Mouse (Mus musculus) kidney, postnatal 0 days (tissue): ENCODE measurements around the gene Mertk. TPM values are rescaled to one million over a fixed set of nuclear protein-coding genes. Genes with fewer than 3 reads are reported as not detected.

Source experiments
- ATAC-seq: fragments of 200-750 bp; cut with Nextera tagmentation; replicated peaks from 2 replicates; pipeline ENCODE4 v1.8.0; 2017; ENCODE audit warnings: low read depth, moderate number of reproducible peaks, moderate TSS enrichment, moderate library complexity; ENCODE audit not compliant: low FRiP score
- DNase-seq: peaks from one replicate; pipeline ENCODE4 v3.0.0-alpha.2; 2016; ENCODE audit warnings: low spot score
- H3K27ac ChIP-seq: fragments of 300-500 bp; sonication (generic); 2 replicates; pipeline ENCODE4 v1.5.1; 2014; ENCODE audit warnings: mild to moderate bottlenecking
- H3K27me3 ChIP-seq: fragments of 300-500 bp; sonication (generic); 2 replicates; pipeline ENCODE4 v1.6.1; 2014; ENCODE audit warnings: low read length, mixed read lengths; ENCODE audit not compliant: insufficient read depth
- H3K36me3 ChIP-seq: fragments of 300-500 bp; sonication (generic); 2 replicates; pipeline ENCODE4 v1.6.1; 2014; ENCODE audit warnings: low read length, mixed read lengths; ENCODE audit not compliant: insufficient read depth
- H3K4me1 ChIP-seq: fragments of 300-500 bp; sonication (generic); replicated peaks from 2 replicates; pipeline ENCODE4 v1.6.1; 2014; ENCODE audit warnings: antibody characterized with exemption, low read length, mixed read lengths; ENCODE audit not compliant: insufficient read depth
- H3K4me2 ChIP-seq: fragments of 300-500 bp; sonication (generic); 2 replicates; pipeline ENCODE4 v1.6.1; 2014; ENCODE audit warnings: mild to moderate bottlenecking, low read length, moderate library complexity, mixed read lengths
- H3K4me3 ChIP-seq: fragments of 300-500 bp; sonication (generic); replicated peaks from 2 replicates; pipeline ENCODE4 v1.5.1; 2014; ENCODE audit warnings: low read depth, low read length
- H3K9ac ChIP-seq: fragments of 300-500 bp; sonication (generic); 2 replicates; pipeline ENCODE4 v1.6.1; 2014; ENCODE audit warnings: low read depth, low read length
- H3K9me3 ChIP-seq: fragments of 300-500 bp; sonication (generic); replicated peaks from 2 replicates; pipeline ENCODE4 v1.6.1; 2016; ENCODE audit warnings: low read length, inconsistent platforms, mixed read lengths
- CTCF ChIP-seq: IDR thresholded peaks from 2 replicates; pipeline ENCODE4 v1.5.1; 2016; ENCODE audit warnings: antibody characterized with exemption, low read depth, mild to moderate bottlenecking, moderate library complexity
- WGBS: fragments of 180-500 bp; shearing (Covaris S2); extraction: QIAGEN DNeasy Blood & Tissue Kit; methylation state at CpG from one replicate; pipeline ENCODE4 v1.1.7; 2014; 5-methylcytosine and 5-hydroxymethylcytosine counted together
- polyA plus RNA-seq: library from polyadenylated mRNA; unstranded; fragments of >200 nt; fragmentation: Nextera tagmentation; extraction: Ambion mirVana; gene quantifications from 2 replicates; pipeline ENCODE4 v1.2.1, GENCODE M21; 2015

Mertk gene
- polyA plus RNA-seq, 1 experiment from 2014 or later, result 8.9 TPM

- Histone ChIP-seq H3K27ac (no peak overlapping the region), H3K9me3 (no peaks in the 10 kb centered on the region), H3K27me3 (no peaks in the 10 kb centered on the region), H3K9ac (no peak overlapping the region), H3K36me3 (0 out of 2 replicates have a peak, but pooled peaks cover 2% of the 10 kb centered on the region), H3K4me3 (no peak overlapping the region), H3K4me2 (no peak overlapping the region), H3K4me1 (no peaks in the 10 kb centered on the region)
- no peak for ATAC-seq
- no peak for TF ChIP-seq CTCF
- 66% methylated on average over 3 of the region's 3 CpGs for WGBS
- DNase-seq, result no peak
These were observed 28.8 kb downstream of the Mertk start for GRCm38 (mm10) chr2:128727552-128727951.

DNA sequence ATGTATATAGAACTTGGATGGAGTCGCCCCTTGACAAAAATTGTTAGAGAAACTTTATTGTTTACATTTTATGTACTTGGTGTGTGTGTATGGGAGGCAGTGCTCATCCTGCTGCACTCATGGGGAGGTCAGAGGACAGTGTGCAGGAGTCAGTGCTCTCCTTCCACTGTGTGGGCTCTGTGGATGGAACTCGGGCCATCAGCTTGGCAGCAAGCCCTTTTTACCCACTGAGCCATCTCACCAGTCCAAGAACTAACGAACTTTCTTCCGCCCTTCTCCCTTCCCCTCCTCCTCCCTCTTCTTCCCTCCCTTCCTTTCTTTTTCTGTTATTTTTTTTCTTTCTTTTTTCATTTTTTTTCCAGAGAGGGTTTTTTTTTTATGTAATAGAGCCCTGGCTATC, 29.3 kb downstream of the Mertk start:
- WGBS, result 76% methylated on average over 4 of the region's 4 CpGs
- DNase-seq (no peak), ATAC-seq (no peak)
- Histone ChIP-seq H3K9me3 (no peaks in the 10 kb centered on the region), H3K4me3 (no peak overlapping the region), H3K4me2 (no peak overlapping the region), H3K4me1 (no peaks in the 10 kb centered on the region), H3K9ac (no peak overlapping the region), H3K27me3 (no peaks in the 10 kb centered on the region), H3K27ac (no peak overlapping the region), H3K36me3 (0 out of 2 replicates have a peak, but pooled peaks cover 2% of the 10 kb centered on the region)
- TF ChIP-seq CTCF, result no peak

- Histone ChIP-seq H3K9me3 (no peaks in the 10 kb centered on the region), H3K9ac (no peak overlapping the region), H3K36me3 (0 out of 2 replicates have a peak, but pooled peaks cover 2% of the 10 kb centered on the region), H3K27me3 (no peaks in the 10 kb centered on the region), H3K4me1 (no peaks in the 10 kb centered on the region), H3K4me2 (no peak overlapping the region), H3K4me3 (no peak overlapping the region), H3K27ac (no peak overlapping the region)
- ATAC-seq (no peak; the same call in 1 of the 2 replicates), DNase-seq (no peak)
- TF ChIP-seq CTCF, result no peak
- WGBS, result 43% methylated on average over 7 of the region's 7 CpGs
These were observed 30.4 kb downstream of the Mertk start for GRCm38 (mm10) chr2:128729141-128729540.

DNA sequence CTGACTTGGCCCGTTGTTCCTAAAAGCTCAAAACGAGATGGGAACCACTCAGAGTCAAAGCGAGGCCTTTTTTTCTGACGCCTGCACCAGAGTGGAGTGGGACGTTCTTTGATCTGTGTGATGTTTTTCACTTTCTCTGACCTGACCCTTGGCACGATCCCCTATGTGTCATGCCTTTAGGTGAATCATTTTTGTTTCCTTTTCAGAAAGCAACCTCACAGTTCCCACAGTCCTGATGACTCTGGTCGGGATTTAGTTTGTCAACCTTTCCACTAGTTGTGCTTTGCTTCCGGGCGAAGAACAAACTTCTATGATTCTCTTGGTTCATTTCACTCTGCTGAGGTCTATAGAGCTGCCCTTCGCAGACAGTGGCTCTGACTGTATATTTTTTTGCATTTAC, 32.8 kb downstream of the Mertk start:
- no peak overlapping the region for H3K4me2 ChIP-seq

GRCm38 (mm10) chr2:128731951-128732350, 33.2 kb downstream of the Mertk start:
- Histone ChIP-seq H3K36me3 (peaks cover 4% of the 10 kb centered on the region; the same call in 1 of the 2 replicates), H3K27ac (no peak overlapping the region), H3K4me1 (no peaks in the 10 kb centered on the region), H3K27me3 (no peaks in the 10 kb centered on the region), H3K4me3 (no peak overlapping the region), H3K4me2 (no peak overlapping the region), H3K9ac (no peak overlapping the region), H3K9me3 (no peaks in the 10 kb centered on the region)
- DNase-seq (no peak), ATAC-seq (no peak)
- TF ChIP-seq CTCF, result no peak
- 87% methylated on average over 1 of the region's 1 CpGs for WGBS

More for the DNA sequence above, 32.8 kb downstream of the Mertk start:
- 58% methylated on average over 10 of the region's 10 CpGs for WGBS
- ATAC-seq (no peak), DNase-seq (no peak)
- H3K4me1 ChIP-seq, result no peaks in the 10 kb centered on the region
- H3K27ac ChIP-seq, result no peak overlapping the region
- TF ChIP-seq CTCF, result no peak
- no peaks in the 10 kb centered on the region for H3K27me3 ChIP-seq
- H3K9me3 ChIP-seq, result no peaks in the 10 kb centered on the region
- H3K4me3 ChIP-seq, result no peak overlapping the region
- H3K36me3 ChIP-seq, result 0 out of 2 replicates have a peak, but pooled peaks cover 2% of the 10 kb centered on the region
- no peak overlapping the region for H3K9ac ChIP-seq

GRCm38 (mm10) chr2:128735089-128735488, 36.3 kb downstream of the Mertk start:
- H3K36me3 ChIP-seq, result peaks cover 15% of the 10 kb centered on the region
- no peak for TF ChIP-seq CTCF
- no peak overlapping the region for H3K4me2 ChIP-seq
- no peaks in the 10 kb centered on the region for H3K9me3 ChIP-seq
- H3K27me3 ChIP-seq, result no peaks in the 10 kb centered on the region
- H3K27ac ChIP-seq, result no peak overlapping the region
- no peak overlapping the region for H3K9ac ChIP-seq
- no peak overlapping the region for H3K4me3 ChIP-seq
- DNase-seq, result no peak
- 63% methylated on average over 3 of the region's 3 CpGs for WGBS
- no peaks in the 10 kb centered on the region for H3K4me1 ChIP-seq
- ATAC-seq, result no peak

DNA sequence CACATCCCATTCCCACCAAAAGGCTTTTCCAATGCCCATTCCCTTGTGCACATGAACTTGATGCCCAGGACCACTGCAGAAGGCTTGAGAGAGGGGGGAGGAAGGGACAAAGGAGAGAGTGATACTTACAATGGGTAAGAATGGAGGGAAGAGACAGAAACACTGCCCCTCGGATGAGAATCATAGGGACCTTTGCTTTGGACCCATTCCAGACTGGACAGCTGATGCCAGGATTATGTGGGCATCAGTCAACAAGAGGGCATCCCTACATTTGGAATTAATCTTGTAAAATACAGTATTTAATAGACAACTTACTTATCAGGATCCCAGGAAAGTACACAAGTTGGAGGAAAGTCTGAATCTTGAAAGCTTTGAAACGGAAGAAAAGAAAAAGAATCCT, 38.3 kb downstream of the Mertk start:
- Histone ChIP-seq H3K27me3 (no peaks in the 10 kb centered on the region), H3K27ac (no peak overlapping the region), H3K4me2 (no peak overlapping the region), H3K4me1 (no peaks in the 10 kb centered on the region), H3K4me3 (no peak overlapping the region), H3K9ac (no peak overlapping the region), H3K9me3 (no peaks in the 10 kb centered on the region), H3K36me3 (peaks cover 14% of the 10 kb centered on the region)
- 86% methylated on average over 2 of the region's 2 CpGs for WGBS
- TF ChIP-seq CTCF, result no peak
- DNase-seq (no peak), ATAC-seq (no peak)
